Mouse (Mus musculus): Measurements from ENCODE around the gene Insl5.

The Insl5 gene

DNA sequence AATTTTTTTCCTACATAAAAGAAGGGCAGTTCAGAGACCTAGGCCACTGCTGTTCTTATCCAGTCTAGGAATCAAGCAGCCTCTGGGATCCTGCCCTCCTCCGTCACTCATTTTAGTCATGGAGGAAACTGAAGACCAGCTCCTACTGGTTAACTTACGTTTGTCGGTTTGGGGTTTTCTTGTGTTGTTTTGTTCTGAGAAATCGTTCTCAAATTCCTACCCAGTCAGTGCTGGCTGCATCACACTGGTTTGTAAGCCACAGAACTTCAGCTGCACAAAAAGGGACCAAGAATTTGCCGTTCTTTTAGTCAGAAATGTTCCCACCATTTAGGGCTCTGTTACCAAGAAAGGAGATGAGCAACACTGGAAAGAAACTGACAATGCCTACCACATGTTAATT lies 37.3 kb downstream of the Insl5 start:
- no peak for DNase-seq

DNA sequence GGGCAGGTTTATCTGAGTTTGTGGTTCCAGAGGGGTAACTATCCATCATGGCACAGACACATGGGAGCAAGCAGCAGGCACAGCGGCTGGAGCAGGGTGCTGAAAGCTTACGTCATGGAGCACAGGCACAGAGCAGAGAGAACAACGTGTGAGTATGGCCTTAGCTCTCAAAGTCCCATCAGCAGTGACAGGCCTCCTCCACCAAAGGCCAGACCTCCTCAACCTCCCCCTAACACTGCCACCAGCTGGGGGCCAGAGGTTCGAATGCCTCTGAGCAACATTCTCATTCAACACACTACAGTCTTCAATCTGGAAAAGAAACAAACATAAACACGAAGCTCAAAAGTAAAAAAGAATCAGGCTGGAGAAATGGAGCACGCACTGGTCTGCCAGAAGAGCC lies 38.1 kb downstream of the Insl5 start:
- DNase-seq = no peak

DNA sequence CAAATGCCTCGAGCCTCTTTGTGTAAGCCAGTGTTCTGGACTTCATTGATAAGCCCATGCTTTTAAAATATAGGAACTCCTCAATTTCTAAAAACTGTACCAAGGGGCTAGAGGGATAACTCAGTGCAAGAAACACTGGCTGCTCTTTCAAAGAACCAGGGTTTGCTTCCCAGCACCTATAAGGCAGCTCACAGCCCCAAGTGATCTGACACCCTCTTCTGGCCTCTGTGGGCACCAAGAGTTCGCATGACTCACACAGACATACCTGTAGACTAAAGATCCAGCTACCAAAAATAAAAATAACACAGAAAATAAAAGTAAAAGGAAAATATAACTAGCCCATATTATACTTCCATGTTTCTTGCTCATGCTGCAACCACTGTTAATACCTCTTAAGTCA lies 38.9 kb downstream of the Insl5 start:
- DNase-seq = no peak

DNA sequence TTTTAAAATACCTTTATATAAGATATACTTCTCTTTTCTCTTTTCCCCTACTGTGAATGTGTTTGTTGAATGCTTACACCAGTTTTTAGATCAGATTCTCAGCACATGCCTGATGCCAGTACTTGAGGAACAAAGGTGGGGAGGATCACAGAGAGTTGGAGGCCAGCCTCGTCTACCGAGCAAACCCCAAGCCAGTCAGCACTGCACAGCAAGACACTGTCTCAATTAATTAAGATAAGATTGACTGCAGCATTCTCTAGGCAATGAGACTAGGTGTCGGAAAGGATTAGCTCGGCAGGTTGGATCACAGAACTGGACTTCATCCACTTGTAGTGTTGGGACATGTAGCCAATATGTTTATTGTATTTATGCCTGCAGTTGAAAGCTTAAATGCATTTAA lies 39.3 kb downstream of the Insl5 start:
- DNase-seq = no peak

DNA sequence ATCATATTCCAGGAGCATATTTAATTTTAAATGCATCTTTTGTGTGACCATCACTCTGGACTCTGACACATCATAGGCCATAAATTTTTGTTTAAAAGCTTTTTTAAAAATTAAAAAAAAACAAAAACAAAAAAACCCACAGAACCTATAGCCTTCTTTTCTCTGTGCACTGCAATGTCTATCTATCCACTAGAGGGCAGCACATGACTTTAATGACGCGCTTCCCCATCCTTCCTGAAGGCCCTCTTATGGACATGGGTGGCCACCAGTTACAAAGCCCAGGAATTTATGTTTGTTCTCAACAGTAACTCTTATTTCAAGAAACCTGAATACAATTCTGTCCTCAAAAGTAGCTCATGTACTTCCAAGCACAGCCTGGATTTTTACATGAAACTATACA lies 39.7 kb downstream of the Insl5 start:
- peak; percentile 24 for DNase-seq

DNA sequence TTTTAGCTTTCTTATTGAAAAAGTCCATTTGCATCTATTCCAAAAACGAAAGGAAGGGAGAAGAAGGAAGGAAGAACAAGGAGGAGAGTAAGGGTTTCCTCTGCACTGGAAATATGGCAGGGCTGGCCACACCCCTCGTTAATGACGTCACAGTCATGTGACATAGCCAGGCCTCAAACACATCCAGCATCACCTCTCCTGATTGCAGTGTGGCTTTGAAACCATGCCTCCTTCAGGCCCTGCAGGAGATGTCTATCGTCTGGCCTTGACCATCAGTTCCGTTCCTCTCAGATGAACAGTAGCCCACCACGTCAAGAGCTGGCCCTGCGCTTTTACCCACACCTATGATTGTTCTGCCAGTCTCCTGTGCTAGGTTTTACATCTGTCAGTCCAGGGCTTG lies 40.5 kb downstream of the Insl5 start:
- DNase-seq = no peak

DNA sequence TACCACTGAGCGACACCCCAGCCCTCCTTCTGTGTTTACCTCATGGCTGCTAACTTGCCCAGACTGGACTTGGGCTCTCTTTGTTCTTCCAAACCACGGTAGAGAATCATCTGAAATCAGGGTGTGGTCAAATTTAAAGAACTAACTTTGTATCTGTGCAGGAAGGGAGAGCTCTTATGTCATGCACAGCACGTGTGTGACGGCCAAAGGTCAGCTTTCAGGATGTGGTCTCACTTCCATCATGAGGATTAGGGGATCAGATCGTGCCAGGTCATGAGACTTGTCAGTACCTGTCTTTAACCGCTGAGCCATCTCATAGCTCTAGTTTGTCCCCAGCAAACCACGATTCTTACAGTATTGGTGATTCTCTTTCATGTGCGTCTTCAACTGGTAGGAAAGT lies 44.9 kb downstream of the Insl5 start:
- no peak for DNase-seq

DNA sequence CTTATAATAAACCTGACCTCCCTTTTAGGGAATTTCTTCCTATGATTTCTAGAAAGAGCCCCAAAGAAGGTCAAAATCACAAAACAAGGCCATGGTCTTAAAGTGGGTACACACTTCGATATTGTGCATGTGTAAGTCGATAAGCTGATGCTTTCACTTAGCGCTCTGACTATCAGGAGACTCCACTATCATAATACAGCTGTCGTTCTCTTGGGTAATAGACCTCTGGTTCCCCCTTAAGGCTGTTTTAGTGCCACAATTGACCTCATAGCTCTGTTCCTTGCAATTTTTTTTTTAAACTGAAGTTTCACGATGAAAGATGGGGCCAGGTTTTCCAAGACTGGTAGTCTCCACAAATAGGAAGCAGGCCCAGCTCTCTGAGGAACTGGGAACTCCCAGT lies 47.3 kb downstream of the Insl5 start:
- DNase-seq = no peak

DNA sequence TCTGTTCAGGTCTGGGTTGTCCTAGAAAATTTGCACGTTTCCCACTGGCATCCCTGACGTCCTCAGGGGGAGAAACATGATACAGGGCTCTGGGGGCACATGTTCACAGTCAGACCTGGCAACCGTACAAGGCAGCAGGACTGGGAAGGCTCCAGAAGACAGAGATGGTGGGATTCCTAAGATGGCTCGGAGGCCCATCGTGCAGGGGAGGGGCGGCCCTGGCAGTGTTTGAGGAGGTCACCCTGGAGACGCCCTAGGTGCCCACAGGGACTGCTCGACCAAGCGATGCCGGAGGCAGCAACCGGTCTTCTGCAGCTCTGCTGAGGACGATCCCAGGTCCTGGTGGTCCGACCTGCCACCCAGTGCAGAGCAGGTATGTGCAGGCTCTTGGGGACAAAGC lies 48.2 kb downstream of the Insl5 start, which contains the start of gene Tctex1d1:
TSS of gene Tctex1d1 (plus strand) at position 167 of the 400 bp plus-strand sequence.
- DNase-seq = no peak

DNA sequence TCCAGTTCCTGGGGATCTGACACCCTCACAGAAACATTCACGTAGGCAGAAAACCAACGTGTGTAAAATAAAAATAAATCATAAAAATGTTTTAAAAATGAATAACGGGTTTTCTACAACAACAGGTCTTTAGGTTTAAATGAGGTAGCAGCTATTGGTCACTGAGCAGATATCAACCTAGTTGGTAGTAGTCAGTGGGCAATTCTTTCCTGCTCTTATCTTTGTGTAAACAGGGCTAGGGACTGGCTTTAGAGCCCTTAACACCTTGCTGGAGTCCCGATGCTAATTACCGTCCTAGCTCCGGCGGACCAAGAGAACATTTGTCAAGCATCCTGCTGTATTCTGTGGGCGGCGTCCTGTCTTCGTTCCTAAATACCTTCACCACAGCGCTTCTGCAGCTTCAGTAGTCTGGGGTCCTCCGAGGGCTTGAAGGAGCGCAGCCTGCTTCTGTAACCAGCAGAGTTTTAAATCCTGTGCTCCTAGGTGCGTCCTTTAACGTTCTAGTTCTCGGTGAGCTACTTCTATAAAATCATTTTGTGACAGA lies 48.8 kb downstream of the Insl5 start:
- no peak for DNase-seq

DNA sequence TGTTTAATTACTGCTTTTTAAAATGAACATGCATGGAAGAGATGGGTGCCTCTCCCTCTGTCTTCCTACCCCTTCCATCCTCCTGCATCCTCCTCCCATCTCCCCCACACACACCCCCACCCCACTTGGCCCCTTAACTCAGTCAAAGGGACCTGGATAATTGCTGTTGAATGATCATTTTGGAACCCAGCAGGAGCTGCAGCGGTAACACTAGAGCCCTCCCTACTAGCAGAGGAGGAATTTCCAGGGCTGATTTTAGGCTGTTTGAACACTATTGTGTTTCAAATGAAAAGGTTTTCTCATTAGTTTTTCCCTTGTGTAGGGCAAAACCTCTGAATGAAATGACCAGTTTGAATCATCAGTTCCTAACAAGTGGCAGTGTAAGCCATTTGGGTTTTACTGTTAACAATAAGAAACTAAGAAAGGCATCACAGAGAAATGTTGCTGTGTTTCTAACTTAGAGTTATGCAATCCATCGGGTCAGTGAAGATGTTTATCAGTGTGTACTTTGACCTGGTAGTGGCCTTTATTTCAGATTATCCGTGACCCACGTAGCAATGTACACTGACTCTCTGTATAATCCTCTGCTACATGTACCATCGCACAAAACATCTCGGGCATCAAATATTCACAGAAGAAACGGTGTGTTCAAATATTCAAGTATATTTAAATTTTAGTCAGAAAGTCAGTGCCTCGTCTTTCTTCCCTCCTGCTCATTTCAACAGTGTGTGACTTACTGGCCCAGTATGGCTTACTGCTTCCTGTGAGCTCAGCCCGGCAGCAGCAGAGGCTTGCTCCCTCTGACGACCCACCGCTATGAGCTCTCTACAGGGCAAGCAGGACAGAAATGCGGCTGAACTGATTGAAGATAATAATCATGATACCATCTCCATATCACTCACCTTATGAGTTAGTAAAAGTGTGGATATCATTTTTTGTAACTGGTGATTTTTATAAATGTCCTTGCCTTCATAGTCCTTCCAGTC lies 50.1 kb downstream of the Insl5 start:
- no peak for DNase-seq

DNA sequence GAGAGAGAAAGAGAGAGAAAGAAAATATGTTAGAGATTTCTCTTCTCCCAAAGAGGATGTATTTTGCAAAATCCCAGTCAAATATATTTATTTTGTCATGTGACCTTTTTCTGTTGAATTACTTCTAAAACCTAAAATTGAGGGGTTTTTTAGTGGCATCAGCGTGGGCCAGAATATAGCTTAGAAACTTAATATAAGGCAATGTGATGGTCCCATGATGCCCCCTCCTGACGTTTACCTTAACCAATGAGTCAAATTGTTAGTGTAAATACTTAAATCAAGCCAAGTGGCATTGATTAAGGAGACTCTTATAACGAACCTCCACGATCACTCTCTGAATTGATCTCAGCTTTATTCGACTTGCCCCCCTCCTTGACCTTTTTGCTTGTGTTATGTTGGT lies 52.5 kb downstream of the Insl5 start:
- no peak for DNase-seq

DNA sequence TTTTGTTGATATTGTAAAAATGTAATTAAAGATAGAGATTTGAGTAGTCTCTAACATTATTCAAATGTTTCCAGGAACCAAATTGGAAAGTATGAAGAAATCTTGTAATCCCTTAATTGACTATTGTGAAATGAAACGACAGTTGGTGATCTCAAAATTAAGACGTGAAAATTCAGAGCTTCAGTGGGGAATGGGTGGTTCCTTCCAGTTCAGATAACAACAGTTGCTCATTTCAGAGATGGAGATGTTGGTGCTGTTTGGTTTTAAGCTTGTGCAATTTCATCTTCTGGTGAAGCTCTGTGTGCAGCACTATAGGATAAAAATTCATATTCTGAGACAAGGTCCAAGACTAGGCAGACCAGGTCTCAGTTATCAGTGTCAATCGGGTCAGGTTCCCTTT lies 54.6 kb downstream of the Insl5 start:
- no peak for DNase-seq

DNA sequence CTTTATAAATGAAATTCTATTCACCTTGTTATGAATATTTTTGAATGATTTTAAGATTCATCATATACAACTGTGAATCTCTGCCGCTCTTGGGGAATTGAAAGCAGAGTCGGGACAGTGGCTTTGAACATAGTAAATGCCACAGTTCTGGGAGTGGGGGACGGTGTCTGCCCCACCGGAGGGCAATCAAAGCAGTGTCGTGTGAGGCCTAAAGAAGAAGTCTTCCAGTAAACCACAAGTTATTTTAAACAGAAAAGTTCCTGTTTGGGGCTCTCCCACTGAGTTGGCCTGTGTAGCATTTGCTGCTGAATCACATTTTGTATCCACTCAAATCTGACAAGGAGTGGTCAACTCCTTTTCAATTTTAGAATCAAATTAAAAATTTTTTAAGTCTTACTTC lies 55.5 kb downstream of the Insl5 start:
- DNase-seq = no peak

DNA sequence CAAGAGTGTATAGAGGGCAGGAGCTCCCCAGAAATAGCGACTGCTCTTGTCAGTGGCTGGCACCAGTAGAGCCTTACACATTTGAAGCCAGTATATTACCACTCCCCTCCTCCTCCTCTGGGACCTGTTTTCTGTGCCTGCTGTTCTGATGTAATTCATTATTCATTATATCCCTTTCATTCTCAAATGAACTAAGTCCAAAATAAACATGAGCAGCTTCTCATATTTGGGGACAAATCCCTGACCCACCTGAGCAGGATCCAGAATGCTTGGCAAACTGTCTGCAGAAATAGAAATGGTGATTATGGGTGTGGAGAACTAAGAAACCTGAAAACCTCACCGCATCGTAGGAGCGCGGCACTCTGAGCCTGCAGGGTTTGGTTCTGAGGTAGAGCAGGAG lies 57.0 kb downstream of the Insl5 start:
- DNase-seq = no peak
